Mouse (Mus musculus) forebrain, embryonic 10.5 days (tissue): ENCODE measurements at regions not wholly inside any gene's neighbourhood (a gene's known extent, or its start where the extent isn't known, plus 50 kb on each side); places are given as distances from the start of the nearest gene placed in this dataset.
"Not testable (repeated sequence)": the region's sequence is repeated elsewhere in the genome, so short reads cannot be mapped to it uniquely, and the experiment has no call there.

ENCODE experiments used
- DNase-seq: peaks from one replicate; pipeline ENCODE4 v3.0.0-alpha.2; 2017; ENCODE audit warnings: low spot score; ENCODE audit errors: extremely low spot score
- H3K27ac ChIP-seq: fragments of 300-500 bp; sonication (generic); 2 replicates; pipeline ENCODE4 v1.5.1; 2016; ENCODE audit warnings: mild to moderate bottlenecking
- H3K27me3 ChIP-seq: fragments of 300-500 bp; sonication (generic); 2 replicates; pipeline ENCODE4 v1.6.1; 2016; ENCODE audit warnings: mild to moderate bottlenecking; ENCODE audit not compliant: poor library complexity, severe bottlenecking
- H3K36me3 ChIP-seq: fragments of 300-500 bp; sonication (generic); replicated peaks from 2 replicates; pipeline ENCODE4 v1.6.1; 2016; ENCODE audit warnings: mild to moderate bottlenecking, moderate library complexity
- H3K4me1 ChIP-seq: fragments of 300-500 bp; sonication (generic); 2 replicates; pipeline ENCODE4 v1.6.1; 2016
- H3K4me3 ChIP-seq: fragments of 300-500 bp; sonication (generic); 2 replicates; pipeline ENCODE4 v1.5.1; 2016; ENCODE audit warnings: mild to moderate bottlenecking, moderate library complexity
- H3K9me3 ChIP-seq: fragments of 300-500 bp; sonication (generic); 2 replicates; pipeline ENCODE4 v1.6.1; 2016; ENCODE audit warnings: mild to moderate bottlenecking, moderate library complexity
- WGBS: fragments of 180-500 bp; shearing (Covaris S2); methylation state at CpG from one replicate; pipeline ENCODE4 v1.1.7; 2016; 5-methylcytosine and 5-hydroxymethylcytosine counted together

GRCm38 (mm10) chr15:32043670-32044069 is 133.4 kb upstream of the Tas2r119 start:
- H3K9me3 ChIP-seq, H3K27me3 ChIP-seq, H3K36me3 ChIP-seq, H3K4me1 ChIP-seq, H3K27ac ChIP-seq, H3K4me3 ChIP-seq, DNase-seq: not testable (repeated sequence)
- 95% methylated on average over 1 of the region's 1 CpGs for WGBS

GRCm38 (mm10) chr15:32048836-32049235 is 128.3 kb upstream of the Tas2r119 start:
- no peak overlapping the region for H3K27ac ChIP-seq
- H3K9me3 ChIP-seq: no peaks in the 10 kb centered on the region
- DNase-seq: no peak
- no peaks in the 10 kb centered on the region for H3K36me3 ChIP-seq
- no peaks in the 10 kb centered on the region for H3K27me3 ChIP-seq
- 40% methylated on average over 5 of the region's 5 CpGs for WGBS
- H3K4me3 ChIP-seq: no peak overlapping the region
- H3K4me1 ChIP-seq: peaks cover 16% of the 10 kb centered on the region

DNA sequence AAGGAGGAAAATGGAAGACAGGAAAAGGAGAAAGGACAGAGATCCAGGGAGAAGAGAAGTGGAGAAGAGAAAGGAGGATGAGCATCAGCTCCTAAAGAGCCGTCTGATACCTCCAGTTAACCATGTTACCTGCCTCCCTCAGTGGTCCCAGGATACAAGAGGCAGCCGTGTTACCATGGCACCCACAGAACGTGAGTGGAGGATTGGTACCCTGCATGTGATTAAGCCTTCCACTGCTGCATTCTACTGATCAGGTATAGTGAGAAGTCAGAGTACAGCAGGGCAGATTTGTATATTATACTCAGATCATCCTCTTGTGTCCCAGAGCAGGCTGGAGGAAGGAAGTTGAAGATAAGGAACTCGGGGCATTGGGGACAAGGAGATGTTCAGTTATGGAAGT is 115.5 kb upstream of the Tas2r119 start:
- no peaks in the 10 kb centered on the region for H3K27me3 ChIP-seq
- peaks cover 6% of the 10 kb centered on the region; the same call in 1 of the 2 replicates for H3K4me1 ChIP-seq
- no peaks in the 10 kb centered on the region for H3K36me3 ChIP-seq
- H3K9me3 ChIP-seq: no peaks in the 10 kb centered on the region
- DNase-seq: no peak
- 89% methylated on average over 4 of the region's 4 CpGs for WGBS
- no peak overlapping the region for H3K4me3 ChIP-seq
- no peak overlapping the region for H3K27ac ChIP-seq

DNA sequence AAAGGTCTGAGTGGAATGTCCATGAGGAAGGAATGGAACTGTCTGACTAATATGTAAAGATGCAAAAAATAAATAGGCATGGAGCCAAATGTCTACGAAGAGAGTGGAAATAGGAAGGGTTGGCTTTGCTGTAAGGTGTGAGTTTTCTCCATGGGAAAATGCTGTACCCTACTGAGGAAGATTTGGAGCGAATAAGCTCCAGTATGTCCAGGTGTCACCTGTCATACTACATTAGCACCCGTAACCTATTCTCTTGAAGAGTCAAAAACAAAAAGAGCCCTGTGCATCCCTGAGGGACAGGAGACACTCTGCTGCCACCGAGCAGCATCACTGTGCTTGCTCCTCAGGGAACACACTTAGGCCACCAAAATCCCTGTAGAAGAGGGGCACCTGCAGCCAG is 95.0 kb upstream of the Tas2r119 start:
- Histone ChIP-seq H3K9me3 (no peaks in the 10 kb centered on the region), H3K4me1 (no peaks in the 10 kb centered on the region), H3K36me3 (no peaks in the 10 kb centered on the region), H3K4me3 (no peak overlapping the region), H3K27ac (no peak overlapping the region), H3K27me3 (no peaks in the 10 kb centered on the region)
- WGBS: 90% methylated on average over 4 of the region's 4 CpGs
- DNase-seq: no peak

DNA sequence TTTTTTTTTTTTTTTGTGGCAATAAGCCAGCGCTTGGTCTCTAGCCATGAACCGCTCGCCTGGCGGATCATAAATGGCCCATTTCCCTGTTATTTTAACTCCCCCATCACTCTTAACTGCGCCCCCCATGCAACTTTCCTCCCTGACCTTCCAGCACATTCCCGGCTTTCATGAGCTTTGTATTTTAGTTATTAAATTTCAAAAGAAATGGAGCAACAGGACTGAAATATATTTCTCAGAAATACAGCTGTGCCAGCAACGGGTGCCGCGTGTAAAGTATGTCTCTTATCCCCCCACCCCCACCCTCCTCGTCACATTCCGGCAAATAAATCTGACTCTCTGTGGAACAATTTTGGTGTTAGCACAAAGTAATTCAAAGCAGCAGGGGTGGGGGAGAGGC is 83.2 kb upstream of the Tas2r119 start:
- Histone ChIP-seq H3K4me3 (no peak overlapping the region), H3K36me3 (no peaks in the 10 kb centered on the region), H3K9me3 (no peaks in the 10 kb centered on the region), H3K27ac (no peak overlapping the region), H3K4me1 (no peaks in the 10 kb centered on the region), H3K27me3 (no peaks in the 10 kb centered on the region)
- WGBS: 87% methylated on average over 11 of the region's 11 CpGs
- no peak for DNase-seq

DNA sequence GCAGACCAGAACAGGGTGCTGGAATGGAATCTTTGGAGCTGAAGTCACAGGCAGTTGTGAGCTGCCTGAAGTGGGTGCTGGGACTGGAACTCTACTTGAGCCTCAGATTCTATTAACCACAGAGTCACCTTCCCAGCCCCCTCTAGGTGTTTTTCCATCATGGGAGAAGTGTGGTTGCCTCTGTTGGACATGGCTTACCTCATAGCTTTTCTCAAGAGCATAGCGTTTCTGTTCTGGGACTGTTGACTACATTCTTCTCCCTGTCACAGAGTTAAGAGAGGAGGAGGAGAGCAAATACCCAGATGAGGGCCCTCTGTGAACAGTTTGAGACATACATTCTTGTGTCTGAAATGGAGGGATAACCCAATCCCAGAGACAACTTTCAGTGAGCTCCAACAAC is 81.5 kb upstream of the Tas2r119 start:
- Histone ChIP-seq H3K27ac (no peak overlapping the region), H3K36me3 (no peaks in the 10 kb centered on the region), H3K9me3 (no peaks in the 10 kb centered on the region), H3K4me3 (no peak overlapping the region), H3K27me3 (no peaks in the 10 kb centered on the region), H3K4me1 (no peaks in the 10 kb centered on the region)
- DNase-seq: no peak
- 92% methylated on average over 1 of the region's 1 CpGs for WGBS

GRCm38 (mm10) chr15:32110659-32111058 is 66.4 kb upstream of the Tas2r119 start:
- H3K4me3 ChIP-seq: no peak overlapping the region
- no peak for DNase-seq
- no peaks in the 10 kb centered on the region for H3K9me3 ChIP-seq
- WGBS: 96% methylated on average over 2 of the region's 2 CpGs
- no peaks in the 10 kb centered on the region for H3K27me3 ChIP-seq
- no peaks in the 10 kb centered on the region for H3K36me3 ChIP-seq
- H3K4me1 ChIP-seq: no peaks in the 10 kb centered on the region
- H3K27ac ChIP-seq: no peak overlapping the region
